Mouse (Mus musculus): Measurements from ENCODE around the gene N4bp2.

N4bp2 gene

DNA sequence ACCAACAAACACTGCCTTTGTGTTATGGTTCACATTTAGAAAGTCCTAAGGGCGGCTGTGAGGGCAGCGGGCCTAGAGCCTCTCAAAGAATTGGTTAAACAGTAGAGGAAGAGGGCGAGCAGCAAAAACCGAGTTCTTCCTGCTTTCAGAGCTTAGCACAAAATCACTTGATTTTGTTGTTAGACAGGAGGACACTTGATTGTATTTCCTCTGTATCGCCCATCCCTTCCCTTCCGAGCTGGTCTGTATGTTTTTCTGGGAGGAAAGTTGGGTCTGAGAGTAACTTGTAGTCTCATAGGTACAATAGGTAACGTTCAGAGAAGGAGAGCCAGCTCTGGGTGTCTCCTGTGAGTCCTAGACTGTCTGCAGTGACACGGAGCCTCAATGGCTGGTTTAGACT is 63.8 kb downstream of the N4bp2 start:
- in situ Hi-C loops (cut with MboI, MseI): no loop called here

DNA sequence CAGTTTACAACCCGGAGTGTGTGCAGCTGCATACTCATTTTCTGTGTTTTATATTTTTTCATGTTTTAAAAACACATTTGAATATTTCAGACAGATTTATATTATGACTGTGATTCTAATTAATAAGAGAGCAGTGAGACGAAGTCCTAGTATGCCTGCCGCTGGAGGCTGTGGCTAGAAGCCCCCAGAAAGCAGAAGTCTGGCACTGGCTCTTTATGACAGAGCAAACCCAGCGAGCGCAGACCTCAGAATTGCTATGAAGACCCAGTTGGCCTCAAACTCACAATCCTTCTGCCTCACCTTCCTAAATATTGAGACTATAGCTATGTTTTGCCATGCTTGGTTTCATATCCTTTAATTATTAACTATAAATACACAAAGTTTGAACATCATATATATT is 64.9 kb downstream of the N4bp2 start:
- in situ Hi-C loops (cut with MboI, MseI): no loop called here

DNA sequence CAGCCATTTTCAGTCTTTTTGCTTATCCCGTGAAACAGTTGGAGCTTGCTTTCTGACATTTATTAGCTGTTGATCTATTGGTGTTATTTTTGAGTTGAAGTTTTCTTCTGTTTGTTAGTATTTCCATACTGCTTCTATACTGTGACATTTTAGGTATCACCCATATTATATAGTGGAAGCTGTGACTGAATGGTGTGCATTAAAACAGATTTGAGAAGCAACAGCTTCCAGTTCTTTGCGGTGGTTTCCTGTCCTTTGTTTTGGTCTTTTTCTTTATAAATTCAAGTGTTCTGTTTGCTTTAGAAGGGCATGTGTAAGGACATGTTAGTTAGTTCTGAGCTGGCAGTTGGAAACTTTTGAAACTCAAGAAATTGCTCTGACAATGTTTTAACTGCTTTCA is 65.7 kb downstream of the N4bp2 start:
- in situ Hi-C loops (cut with MboI, MseI): no loop called here

DNA sequence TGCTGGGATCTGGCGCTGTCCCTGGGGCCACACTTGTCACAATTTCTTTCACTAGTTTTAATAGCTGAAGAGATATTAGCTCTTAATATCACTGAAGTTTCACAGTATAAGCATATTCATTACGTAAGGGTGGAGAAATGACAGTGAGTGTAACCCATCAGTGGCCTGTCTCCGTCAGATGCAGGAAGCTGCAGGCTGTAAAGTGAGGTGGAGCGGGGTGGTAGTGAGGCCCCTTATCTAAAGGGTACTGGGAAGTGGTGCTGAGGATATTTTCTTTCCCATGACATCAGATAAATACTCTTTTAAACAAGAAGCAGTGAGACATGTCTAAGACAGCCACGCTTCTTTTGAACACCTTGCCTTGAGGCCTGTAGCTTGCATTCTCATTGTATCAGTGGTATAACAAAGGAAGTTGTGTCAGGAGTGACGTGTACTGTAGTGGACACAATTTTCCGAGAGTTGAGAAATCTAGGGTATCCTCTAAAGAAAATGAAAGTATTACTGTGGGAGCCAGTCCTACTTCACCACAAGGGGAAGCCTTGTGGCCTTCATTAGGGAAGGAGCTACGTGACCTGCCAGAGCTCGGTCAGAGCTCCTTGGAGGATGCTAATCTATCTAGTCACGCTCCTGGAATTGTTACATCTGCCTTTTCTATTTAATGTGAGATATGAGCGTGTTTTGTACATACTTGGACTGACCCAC is 68.7 kb downstream of the N4bp2 start:
- in situ Hi-C loops (cut with MboI, MseI): no loop called here

DNA sequence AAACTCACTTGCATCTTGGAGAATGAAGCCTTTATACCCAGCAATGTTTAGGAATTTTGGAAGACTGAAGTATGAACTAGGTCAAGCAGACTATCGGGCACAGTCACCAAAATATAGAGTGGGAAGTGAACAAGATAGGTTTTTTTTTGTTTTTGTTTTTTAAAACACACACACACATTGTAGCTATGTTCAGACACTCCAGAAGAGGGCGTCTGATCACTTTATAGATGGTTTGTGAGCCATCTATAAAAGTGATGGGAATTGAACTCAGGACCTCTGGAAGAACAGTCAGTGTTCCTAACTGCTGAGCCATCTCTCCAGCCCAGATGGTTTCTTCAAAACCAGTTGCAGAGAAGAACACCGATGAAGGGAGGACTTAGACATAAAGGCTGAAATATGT is 69.8 kb downstream of the N4bp2 start:
- in situ Hi-C loops (cut with MboI, MseI): no loop called here

DNA sequence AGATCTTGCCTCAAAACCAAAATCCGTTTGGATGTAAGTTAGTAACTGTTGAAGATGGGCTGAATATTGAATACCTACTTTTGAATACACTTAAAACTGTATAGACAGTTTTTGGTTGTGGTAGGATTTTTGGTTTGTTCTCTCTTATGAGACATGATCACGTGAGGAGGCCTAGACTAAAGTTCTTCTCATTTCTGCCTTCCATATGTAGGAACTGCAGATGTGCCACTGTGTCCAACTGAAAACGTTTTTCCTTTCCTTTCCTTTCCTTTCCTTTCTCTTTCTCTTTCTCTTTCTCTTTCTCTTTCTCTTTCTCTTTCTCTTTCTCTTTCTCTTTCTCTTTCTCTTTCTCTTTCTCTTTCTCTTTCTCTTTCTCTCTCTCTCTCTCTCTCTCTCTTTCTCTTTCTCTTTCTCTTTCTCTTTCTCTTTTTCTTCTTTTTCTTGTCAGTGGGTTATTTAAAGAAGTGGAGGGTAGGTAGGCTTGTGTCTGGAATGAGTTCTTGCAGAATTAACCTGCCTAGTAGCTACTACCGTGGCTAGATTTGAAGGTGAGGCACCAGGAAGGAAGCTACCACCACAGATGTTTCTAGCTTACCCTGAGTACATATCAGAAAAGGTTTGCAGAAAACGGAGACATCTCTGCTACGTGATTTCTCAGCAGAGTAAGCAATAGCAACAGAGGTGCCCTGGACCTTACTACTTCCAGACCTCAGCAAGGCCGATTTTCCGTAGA is 70.6 kb downstream of the N4bp2 start:
- in situ Hi-C loops (cut with MboI, MseI): no loop called here

DNA sequence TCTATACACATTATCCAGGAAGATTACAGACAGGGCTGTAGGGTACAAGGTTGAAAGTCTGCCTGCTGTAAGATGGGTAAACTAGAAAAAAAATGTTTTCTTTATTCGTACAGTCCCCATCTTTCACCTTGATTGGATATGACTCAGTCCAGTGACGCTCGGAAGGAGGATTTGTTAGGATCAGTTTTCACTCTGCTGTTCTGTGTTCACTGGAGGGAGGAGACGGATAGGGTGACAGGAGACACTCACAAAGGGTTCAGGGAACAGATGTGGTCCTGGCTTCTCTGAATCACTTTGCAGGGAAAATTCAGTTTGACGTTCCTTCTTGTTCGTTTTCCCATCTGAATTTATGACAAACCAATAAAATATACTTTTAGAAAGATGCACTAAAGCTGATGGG is 74.7 kb downstream of the N4bp2 start:
- in situ Hi-C loops (cut with MboI, MseI): loop anchor here (5.0 kb wide), 2 partner anchors 94 to 244 kb away; partner anchors contain the start of gene Chrna9

DNA sequence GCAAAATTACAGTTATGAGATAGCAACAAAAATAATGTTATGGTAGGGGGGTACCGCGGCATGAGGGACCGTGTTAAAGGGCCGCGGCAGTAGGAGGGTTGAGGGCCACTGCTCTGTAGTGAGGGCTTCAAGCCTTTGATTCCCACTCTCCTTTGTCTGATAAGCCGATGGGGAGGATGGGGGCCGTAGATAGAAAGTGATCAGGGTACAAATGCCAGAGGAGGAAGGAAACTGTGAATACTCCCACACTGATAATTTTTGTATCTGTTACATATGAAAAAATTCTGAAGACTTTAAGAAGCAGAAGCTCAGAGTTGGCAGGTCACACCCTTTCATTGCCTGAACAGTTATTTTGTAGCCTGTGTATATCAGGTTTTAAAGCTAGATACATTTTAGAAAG is 79.6 kb downstream of the N4bp2 start:
- in situ Hi-C loops (cut with MboI, MseI): no loop called here

DNA sequence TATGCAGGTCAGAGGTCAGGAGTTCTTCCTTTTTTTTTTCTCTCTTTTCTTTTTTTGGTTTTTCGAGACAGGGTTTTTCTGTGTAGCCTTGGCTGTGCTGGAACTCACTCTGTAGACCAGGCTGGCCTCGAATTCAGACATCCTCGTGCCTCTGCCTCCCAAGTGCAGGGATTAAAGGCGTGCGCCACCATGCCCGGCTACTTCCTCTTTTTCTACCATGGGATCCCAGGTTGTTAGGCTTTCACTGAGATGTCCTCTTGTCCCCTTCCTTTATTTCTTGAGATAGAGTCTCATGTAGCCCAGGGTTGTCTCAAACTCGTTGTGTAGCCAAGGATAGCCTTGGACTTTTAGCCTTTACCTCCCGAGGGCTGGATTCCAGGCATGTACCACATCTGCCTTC is 83.2 kb downstream of the N4bp2 start:
- in situ Hi-C loops (cut with MboI, MseI): no loop called here

DNA sequence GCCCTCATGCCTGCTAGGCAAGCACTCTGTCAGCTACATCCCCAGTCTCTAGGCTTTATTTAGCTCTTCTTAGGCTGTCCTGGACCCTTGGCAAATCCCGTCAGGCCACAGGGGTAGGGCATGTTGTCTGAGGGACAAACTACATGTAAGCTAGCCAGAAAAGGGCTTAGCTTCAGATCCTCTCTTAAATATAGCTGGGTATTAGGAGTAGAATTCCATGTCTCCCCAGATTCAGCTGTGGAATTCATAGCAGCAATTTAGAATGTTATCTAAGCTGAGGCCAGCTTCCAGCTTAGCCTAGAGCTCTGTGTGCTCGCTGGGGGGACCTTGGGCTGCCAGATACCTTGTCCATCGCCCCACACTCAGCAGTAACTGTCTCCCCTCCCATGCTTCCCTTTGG is 83.6 kb downstream of the N4bp2 start:
- in situ Hi-C loops (cut with MboI, MseI): no loop called here

DNA sequence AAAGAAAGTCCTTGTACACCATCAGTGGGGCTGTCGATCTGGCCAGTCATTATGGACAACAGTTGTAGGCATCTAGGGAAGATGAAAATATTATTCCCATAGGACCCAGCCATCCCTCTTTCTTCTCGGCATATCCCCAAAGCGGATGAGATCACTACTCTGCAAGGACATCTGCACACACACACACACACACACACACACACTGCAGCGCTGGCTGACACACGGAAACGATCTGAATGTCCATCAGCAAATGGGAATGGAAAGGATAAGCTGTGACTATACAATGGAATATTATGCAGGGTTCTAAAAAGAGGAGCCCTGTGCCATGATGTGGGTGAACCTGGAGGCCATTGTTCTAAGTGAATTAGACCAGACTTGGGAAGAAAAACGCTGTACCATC is 84.3 kb downstream of the N4bp2 start:
- in situ Hi-C loops (cut with MboI, MseI): no loop called here

DNA sequence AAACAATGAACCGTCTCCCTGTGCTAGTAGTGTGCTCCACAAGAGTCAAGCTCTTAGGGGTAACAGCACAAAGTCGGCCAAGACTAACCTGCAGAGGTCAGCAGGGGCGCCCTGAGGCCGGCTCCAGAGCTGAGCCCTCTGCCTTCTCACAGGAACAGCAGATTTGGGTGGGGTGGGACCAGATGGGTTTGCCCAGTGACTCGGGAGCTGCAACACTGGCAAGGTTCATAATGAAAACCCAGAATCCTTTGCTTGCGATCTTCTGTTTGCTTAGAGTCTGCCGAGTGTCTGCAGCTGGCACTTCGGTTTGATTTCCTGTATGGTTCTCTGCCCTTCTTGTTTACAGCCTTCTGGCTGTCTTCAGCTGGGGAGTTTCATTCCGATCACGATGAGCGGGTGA is 87.4 kb downstream of the N4bp2 start:
- in situ Hi-C loops (cut with MboI, MseI): no loop called here

DNA sequence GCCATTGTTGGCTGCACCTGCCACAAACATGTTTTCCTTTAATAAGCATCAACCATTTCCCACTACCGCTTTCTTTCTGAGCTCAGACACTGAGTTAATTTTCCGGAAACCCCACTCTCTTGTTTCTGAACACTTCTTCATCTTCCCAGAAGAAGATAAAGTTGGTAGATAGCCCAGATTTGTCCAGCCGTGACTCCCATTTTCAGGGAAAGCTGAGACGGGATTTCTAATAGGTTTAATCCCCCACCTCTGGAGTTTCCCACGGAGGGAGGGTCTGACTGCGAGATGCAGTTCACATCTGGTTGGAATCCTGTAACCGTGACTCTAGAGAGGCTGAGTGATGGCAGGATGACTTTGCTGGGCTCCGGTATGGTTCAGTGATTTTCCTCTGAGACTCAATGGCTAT is 91.5 kb downstream of the N4bp2 start:
- in situ Hi-C loops (cut with MboI, MseI): no loop called here

DNA sequence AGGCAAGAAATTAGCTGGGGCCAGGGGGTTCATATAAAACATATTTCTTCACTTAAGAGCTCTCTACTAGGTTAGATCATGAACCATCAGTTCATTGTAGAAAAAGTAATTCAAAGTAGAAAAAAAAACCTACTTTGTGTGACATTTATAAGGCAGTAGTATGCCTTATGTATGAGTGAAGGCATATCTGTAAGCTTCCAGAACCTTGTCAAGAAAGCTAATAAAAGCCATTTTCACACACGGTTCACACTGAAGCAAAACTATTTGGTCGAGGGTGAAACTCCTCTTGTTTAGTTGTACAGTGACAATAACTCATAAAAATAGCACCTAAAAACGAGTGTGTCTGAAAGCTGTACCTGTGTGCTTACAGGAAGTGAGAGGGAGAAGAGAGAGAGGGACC is 92.2 kb downstream of the N4bp2 start:
- in situ Hi-C loops (cut with MboI, MseI): no loop called here

DNA sequence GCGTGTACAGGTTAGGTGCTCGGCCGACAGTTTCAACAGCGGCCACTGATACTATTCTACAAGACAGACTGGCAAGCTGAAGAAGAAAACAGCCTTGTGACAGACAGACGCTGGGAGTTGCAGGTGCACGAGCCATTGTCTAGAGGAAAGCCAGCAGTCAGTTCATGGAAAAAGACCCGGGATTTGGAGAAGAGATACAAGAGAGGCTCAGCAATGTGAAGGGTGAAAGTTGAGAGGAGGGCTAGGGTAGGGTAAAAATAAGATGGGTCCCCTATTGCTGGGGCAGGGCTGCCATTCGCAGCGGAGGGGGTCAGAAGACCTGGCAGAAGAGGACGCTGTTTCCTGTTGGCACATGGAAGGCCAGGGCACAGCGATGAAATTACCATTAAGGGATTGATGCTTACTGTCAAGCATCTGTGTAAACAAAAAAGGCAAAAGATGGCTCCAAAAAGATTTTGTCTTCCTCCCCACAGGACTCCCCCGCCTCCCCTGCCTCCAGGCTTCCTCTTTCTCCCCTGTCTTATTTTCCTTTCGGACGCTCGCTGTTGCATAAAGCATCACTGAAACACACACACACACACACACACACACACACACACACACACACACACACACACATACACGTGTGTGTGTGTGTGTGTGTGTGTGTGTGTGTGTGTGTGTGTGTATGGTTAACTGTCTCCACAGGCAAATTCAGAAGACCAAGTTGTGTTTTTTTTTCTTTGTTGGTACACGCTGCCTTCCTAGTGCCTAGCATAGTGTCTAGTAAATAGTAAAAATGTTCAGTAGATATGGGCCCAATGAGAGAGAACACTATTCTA is 93.5 kb downstream of the N4bp2 start:
- in situ Hi-C loops (cut with MboI, MseI): no loop called here

DNA sequence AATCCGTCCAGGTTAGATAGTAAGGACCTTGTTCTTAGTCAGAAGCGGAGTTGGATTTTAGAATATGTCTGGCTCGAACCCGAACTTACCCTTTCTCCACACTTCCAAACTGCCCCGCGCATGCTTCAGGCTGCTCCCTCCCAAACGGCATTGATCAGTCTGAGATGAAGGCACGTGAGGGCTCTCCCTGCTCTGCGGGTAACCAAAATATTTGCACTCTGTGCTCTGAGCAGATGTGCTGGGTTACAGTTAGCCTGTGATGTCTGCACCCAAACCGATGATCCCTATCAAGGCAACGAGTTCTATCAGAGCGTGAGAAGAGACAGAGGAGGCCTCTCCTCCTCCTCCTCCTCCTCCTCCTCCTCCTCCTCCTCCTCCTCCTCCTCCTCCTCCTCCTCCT is 94.6 kb downstream of the N4bp2 start:
- in situ Hi-C loops (cut with MboI, MseI): no loop called here

DNA sequence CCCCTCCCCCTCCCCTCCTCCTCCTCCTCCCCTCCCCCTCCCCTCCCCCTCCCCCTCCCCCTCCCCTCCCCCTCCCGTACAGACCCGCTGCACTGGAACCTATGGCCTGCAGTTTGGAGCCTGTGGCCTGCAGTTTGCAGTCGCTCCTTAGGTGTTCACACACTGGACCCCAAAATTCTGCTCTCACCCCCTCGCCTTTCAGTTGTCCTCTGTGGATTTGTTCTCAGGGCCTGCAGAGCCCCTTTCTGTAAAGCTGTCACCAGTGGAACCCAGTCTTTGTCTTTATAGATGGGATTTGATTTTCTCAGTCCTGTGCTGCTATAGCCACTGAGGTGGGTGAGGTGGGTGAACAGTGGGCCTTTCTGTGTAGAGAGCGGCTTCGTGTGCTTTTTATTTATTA is 95.0 kb downstream of the N4bp2 start:
- in situ Hi-C loops (cut with MboI, MseI): no loop called here

DNA sequence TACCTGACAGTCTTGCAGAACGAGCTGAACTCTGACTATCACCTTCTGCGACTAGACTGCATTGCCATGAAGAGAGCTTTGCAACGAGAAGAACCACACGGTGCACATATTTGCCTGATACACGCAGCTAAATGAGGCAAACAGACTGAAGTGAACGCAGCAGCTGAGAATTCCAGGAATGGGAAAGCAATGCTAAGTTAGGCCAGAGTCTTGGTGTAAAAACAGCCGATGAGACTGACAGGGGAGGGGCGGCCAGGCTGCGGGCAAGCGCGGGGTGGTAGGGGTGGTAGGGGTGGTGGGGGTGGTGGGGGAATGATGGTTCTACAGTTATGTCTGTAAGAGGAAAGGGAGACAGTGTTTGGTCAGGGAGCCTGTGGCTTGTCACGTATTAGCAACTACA is 95.6 kb downstream of the N4bp2 start:
- in situ Hi-C loops (cut with MboI, MseI): no loop called here

DNA sequence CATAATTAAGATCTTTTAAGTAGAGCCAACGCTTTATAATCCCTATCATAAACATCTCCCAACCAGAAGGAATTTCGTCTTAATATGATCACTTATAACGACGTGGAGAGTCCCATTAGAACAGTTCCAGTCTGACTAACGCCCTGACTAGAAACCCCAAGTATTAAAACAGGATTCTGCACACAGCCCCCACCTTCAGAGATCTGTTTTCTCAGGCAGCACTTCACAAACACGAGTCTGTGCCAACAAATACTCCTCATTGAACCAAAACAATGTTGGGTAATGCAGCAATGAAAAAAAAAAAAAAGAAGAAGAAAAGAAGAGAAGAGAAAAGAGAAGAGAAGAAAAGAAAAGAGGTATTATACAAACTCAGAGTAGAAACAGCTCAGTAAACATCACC is 96.1 kb downstream of the N4bp2 start:
- in situ Hi-C loops (cut with MboI, MseI): no loop called here

DNA sequence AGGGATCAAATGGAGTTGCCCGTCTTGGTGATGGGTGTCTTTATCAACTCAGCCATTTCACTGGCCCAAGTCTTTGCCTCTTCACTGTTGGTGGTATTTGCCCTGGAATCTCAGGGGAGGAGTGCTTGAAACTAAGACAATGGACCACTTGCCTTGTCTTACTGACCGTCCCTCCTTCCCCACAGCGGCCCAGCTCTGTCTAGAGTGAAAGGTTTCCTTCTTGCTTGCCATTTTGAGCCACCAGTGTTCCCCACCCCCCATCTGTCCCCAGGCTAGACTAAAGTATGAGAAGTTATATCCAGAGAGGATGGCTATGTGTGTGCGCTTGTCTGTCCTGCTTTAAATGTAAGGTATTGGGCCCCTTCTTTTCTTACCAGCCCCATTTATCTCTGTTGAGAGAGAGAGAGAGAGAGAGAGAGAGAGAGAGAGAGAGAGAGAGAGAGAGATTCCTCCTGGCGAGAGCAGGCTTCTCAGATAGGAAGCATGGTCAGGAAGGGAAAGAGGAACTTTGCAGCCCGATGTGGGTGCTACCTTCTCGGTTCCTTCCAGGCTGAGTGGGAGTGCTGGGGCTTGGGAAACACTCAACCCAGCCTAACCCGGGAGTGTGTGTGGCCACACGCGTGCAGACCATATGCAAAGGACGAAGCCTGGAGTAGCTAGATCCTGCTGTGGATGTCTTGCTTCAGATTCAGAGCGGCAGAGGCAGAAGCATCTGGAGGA is 97.1 kb downstream of the N4bp2 start:
- in situ Hi-C loops (cut with MboI, MseI): no loop called here

DNA sequence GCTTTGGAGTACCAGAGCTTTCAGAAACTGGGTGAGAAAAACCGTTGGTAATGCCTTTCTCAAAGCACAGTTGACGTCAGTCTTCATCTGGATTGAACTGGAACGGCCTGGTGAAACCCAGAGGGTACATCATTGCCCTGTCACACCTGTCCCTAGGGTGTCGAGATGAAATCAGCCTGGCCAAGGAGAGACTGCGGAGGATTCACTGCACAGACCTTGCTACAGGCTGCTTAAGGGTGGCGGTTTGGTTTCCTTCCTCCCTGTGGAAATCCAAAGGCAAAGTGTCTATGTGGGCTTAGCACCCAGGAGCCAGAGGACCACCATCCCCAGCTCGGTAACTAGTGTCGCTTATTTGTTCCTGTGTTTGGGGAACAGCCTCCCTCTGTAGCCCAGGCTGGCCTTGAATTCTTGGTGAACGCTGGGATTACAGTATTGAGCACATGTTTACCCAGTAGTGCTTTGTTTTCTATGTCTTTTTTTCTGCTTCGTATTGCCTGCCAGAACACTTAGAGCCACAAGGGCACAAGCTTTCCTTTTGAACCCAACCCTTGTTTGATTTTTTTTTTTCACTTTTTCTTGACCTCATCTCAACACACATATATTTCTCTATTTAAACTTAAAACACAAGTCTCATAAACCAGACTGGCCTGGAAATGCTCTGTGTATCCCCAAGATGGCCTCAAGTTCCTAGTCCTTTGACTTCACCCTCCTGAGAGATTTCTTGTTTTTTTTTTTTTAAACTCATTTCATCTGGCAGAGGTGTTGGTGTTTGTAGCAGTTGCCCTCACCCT is 98.0 kb downstream of the N4bp2 start, which contains the start of gene Rhoh:
Rhoh (plus strand) TSS at position 60 of the 791 bp plus-strand sequence.
- in situ Hi-C loops (cut with MboI, MseI): no loop called here
